Mouse (Mus musculus) midbrain, embryonic 14.5 days (tissue): ENCODE measurements at regions not wholly inside any gene's neighbourhood (a gene's known extent, or its start where the extent isn't known, plus 50 kb on each side); places are given as distances from the start of the nearest gene placed in this dataset.

Experiments used
- ATAC-seq: fragments of 200-750 bp; cut with Nextera tagmentation; 2 replicates; pipeline ENCODE4 v1.8.0; 2017; ENCODE audit warnings: moderate number of reproducible peaks, moderate library complexity; ENCODE audit not compliant: low FRiP score, low TSS enrichment
- DNase-seq: peaks from one replicate; pipeline ENCODE4 v3.0.0-alpha.2; 2015
- H3K27ac ChIP-seq: fragments of 300-500 bp; sonication (generic); replicated peaks from 2 replicates; pipeline ENCODE4 v1.5.1; 2014; ENCODE audit warnings: mild to moderate bottlenecking, low read depth, low read length, moderate library complexity
- H3K27me3 ChIP-seq: fragments of 300-500 bp; sonication (generic); 2 replicates; pipeline ENCODE4 v1.6.1; 2014; ENCODE audit warnings: low read length, control low read depth, mixed read lengths; ENCODE audit not compliant: control insufficient read depth, insufficient read depth
- H3K36me3 ChIP-seq: fragments of 300-500 bp; sonication (generic); 2 replicates; pipeline ENCODE4 v1.6.1; 2014; ENCODE audit warnings: low read length, control low read depth; ENCODE audit not compliant: control insufficient read depth, insufficient read depth
- H3K4me1 ChIP-seq: fragments of 300-500 bp; sonication (generic); 2 replicates; pipeline ENCODE4 v1.6.1; 2014; ENCODE audit warnings: mild to moderate bottlenecking, antibody characterized with exemption, low read length, control low read depth; ENCODE audit not compliant: control insufficient read depth, insufficient read depth
- H3K4me2 ChIP-seq: fragments of 300-500 bp; sonication (generic); 2 replicates; pipeline ENCODE4 v1.6.1; 2014; ENCODE audit warnings: mild to moderate bottlenecking, low read length, moderate library complexity
- H3K4me3 ChIP-seq: fragments of 300-500 bp; sonication (generic); replicated peaks from 2 replicates; pipeline ENCODE4 v1.5.1; 2014; ENCODE audit warnings: low read depth, low read length
- H3K9ac ChIP-seq: fragments of 300-500 bp; sonication (generic); replicated peaks from 2 replicates; pipeline ENCODE4 v1.6.1; 2014; ENCODE audit warnings: mild to moderate bottlenecking, low read length, moderate library complexity
- H3K9me3 ChIP-seq: fragments of 300-500 bp; sonication (generic); 2 replicates; pipeline ENCODE4 v1.6.1; 2016; ENCODE audit warnings: low read length, control low read depth, mixed read lengths; ENCODE audit not compliant: control insufficient read depth
- WGBS: fragments of 180-500 bp; shearing (Covaris S2); extraction: QIAGEN DNeasy Blood & Tissue Kit; methylation state at CpG from one replicate; pipeline ENCODE4 v1.1.7; 2014; 5-methylcytosine and 5-hydroxymethylcytosine counted together

GRCm38 (mm10) chr5:79494590-79494989, 1525.3 kb upstream of the Adgrl3 start:
- Histone ChIP-seq H3K27me3 (no peaks in the 10 kb centered on the region), H3K4me2 (no peak overlapping the region), H3K9me3 (no peaks in the 10 kb centered on the region), H3K9ac (no peak overlapping the region), H3K27ac (no peak overlapping the region), H3K36me3 (no peaks in the 10 kb centered on the region), H3K4me3 (no peak overlapping the region), H3K4me1 (no peaks in the 10 kb centered on the region)
- WGBS = 11% methylated on average over 1 of the region's 1 CpGs
- DNase-seq = peak; percentile 26
- ATAC-seq = no peak
